Mouse (Mus musculus): ENCODE results near the gene Eml6.

The Eml6 gene

DNA sequence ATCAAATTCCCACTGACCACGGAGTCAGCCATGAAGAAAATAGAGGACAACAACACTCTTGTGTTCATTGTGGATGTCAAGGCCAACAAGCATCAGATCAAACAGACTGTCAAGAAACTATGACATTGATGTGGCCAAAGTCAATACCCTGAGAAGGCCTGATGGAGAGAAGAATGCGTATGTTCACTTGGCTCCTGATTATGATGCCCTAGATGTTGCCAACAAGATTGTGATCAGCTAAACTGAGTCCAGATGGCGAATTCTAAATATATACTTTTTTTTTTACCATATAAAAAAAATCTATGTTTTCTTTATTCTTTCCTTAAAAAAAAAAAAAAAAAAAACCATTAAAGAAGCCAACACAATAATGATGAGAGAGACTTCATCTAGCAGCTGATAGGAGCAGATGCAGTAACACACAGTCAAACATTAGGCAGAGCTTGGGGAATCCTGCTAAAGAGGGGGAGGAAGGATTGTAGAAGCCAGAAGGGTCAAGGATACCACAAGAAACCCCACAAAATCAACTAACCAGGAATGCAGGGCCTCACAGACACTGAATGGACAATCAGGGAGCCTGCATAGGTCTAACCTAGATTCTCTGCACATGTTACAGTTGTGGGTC is 185.1 kb downstream of the Eml6 start:
- peak; percentile 36 for DNase-seq (ENCODE audit: low read depth, low spot score)

DNA sequence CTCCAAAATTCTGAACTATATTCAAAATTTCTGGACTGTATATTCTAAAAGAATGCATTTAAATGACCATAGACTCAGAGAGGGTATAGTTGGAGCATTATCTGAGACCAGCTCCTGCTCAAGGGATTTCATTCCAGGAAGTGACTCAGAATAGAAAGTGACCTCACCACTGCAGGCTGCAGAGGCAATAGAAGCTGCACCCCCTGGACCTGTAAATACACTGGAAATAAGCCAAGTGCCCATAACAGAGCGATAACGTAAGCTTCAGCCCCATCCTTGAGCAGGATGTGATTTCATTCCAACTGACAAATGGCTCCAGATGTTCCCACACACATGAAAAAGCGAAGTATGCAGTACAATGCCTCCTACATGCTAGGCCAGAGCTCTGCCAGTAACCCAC is 186.1 kb downstream of the Eml6 start:
- peak; percentile 54 for DNase-seq (ENCODE audit: low read depth, low spot score)

DNA sequence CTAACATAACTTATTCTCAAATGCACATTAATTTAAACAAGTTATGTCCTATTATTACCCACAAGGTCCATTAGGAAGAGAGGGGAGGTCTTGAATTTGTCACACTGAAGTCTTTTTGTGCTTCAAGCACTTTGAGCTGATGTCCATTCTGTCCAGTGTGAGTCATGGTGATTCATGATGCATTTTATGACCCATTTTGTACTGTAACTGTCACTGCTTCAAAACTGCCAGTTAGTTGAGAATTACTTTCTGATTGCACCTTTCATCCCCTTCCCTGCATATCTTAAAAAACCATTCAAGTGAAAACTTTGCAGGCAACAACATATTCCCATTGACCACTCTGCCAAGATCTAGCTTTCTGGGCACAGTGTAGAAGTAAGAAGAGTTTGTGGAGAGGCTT is 188.8 kb downstream of the Eml6 start:
- DNase-seq (ENCODE audit: low read depth, low spot score), result no peak

DNA sequence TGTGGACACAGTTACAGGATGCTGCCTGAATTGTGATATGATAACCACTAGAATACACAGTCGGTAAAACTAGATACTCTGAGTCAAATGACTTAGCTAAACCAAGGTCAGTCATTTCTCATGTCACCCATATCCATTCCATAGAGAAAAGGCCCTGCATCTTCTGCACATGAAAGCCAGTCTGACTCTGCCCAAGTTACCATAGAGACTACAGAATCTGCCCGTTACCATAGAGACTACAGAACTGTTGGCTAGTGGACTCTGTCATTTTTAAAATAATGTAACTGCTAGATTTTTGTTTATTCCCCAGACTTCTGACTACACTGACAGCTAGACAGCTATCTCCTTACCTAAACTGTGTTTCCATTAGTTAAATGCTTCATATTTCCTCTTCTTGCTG is 198.1 kb downstream of the Eml6 start:
- peak; percentile 48 for DNase-seq (ENCODE audit: low read depth, low spot score)

DNA sequence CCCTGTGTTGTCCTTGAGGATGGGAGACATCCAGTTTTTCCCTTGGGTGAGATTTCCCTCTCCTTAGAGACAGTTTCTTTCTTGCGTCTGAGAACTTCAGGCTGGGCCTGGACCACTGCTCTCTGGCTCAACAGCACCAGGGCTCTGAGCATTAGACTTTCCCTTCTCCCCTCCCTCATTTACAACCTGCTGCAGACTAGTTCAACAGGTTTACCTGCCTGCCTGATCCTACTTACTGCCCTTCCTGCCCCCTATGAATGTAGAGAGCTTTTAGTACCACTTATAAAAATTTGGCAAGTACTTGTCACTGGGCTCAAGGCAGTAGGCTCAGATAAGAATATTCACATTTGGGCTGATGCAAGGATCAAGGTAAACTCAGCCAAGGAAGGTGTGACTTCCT is 199.8 kb downstream of the Eml6 start:
- no peak for DNase-seq (ENCODE audit: low read depth, low spot score)

DNA sequence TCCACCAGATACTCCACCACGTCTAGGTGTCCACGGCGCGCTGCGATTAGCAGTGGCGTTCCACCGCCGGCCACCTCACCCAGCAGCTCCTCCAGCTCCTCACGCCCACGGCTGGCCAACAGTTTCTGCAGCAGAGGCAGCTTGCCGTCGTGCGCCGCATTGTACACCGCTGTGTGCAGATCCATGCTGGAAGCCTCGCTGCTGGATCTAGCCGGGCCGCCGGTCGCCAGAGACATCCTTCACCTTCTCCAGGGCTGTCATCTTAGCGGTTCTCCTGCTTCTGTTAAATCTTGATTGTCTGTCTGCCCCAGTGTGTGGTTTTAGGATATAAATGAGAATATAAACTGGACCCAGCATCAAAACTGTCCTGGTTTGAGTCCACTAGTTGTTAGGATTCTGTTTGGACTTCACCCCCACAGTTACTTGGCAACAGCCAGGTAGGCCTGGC is 200.5 kb downstream of the Eml6 start, which contains the start of gene 4931440F15Rik:
Gene 4931440F15Rik (minus strand): TSS at position 398 of the 448 bp plus-strand sequence.
- DNase-seq (ENCODE audit: low read depth, low spot score), result peak; percentile 34

DNA sequence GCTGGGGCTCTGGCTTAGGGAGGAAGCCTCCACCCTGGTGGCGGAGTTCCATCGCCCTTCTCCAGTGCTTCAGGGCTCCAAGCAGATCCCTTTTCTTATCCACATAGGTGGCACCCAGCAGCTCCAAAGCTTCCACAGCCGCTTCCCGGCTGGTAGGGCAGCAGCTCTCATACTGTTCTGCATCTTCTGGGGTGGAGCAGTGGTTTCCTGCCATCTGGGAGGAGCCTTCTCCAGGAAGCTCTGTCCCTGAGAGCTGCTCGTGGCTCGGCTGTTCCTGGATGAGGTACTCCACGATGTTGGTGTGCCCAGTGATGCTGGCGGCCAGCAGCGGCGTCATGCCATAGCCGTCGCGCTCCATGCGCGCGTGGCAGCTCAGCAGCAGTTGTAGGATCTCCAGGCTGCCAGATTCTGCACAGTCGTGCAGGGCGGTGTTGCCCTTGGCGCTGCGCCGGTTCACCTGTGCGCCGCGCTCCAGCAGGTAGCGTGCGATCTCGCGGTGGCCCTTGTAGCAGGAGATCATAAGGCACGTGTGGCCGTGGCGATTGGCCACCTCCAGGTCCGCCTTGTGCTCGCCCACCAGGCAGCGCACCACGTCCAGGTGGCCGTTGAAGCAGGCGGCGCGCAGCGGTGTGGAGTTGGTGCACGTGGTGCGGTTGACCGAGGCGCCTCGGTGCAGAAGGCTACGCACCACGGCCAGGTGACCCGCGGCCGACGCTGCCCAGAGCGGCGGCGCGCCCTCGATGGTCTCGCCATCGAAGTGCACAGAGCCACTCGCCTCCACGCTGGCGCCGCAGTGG is 201.2 kb downstream of the Eml6 start:
- peak; percentile 56 for DNase-seq (ENCODE audit: low read depth, low spot score)

DNA sequence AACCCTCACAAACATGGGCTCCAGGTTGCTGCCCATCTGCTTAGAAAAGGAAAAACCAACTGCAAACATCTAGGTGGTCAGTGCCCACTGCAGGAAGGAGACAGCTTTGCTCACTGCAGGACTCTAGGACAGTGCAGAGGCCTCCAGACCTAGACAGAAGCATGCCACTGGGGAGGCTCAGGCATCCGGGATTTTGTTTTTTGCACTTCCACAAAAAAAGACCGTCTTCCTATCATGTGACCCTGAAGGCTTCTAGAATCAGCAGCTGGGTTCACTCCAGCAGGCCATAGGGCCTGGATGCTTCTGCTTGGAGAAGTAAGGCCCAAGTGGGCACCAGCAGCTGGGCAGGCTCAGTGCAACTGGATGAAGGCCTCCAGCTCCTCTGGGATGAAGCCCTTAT is 202.7 kb downstream of the Eml6 start:
- DNase-seq (ENCODE audit: low read depth, low spot score), result no peak

DNA sequence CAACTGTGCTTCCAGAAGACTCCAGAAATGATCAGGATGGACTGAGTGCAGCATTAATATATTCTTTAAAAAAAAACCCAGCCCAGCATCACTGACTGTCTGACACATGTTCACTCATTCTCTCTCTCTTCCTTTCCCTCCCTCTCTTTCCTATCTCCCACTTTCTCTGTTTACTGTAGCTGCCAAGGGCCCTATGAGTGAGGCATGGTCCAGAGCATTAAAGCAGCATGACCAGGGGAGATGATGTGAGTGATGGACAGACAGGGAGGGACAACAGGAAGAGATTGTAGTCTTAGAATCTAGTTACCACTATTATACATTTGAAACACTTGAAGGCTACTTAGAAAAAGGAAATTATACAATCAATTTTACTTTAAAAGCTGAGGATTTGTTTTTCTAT is 210.2 kb downstream of the Eml6 start:
- DNase-seq (ENCODE audit: low read depth, low spot score), result no peak

DNA sequence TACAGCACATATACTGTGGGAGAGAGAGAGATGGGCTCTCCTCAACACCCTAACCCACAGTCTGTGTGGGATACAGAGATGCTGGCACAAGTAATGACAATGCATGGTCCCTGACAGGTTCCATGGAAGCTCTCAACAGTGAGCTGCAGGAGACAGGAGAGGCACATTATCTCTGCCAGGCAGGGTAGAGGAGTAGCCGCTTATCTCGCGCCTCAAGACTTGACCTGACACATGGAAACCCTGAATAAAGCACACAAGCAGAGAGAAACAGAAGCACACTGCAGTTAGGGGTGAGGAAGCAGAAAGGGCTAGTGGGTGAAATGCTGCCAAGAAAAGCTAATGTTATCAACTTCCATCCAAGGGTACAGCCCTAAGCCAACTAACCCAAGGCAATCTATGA is 210.6 kb downstream of the Eml6 start:
- DNase-seq (ENCODE audit: low read depth, low spot score), result no peak

DNA sequence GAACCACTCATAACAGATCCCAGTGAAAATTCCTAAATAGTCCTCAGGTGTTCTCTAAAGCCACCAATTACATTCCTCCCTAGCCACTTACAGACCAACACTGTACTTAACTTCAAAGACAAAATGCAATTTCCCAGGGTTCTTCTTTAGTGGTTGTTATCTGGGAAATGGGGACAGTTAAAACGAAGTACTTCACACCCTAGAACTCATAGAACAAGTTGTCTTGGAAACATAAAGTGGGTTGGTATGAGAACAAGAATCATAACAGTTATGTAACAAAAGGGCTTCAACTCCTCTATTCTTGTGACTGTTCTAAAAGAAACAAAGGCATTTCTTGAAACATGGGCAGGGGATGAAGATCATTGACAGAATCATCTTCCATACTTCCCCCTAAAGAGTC is 212.6 kb downstream of the Eml6 start:
- DNase-seq (ENCODE audit: low read depth, low spot score), result peak; percentile 37

DNA sequence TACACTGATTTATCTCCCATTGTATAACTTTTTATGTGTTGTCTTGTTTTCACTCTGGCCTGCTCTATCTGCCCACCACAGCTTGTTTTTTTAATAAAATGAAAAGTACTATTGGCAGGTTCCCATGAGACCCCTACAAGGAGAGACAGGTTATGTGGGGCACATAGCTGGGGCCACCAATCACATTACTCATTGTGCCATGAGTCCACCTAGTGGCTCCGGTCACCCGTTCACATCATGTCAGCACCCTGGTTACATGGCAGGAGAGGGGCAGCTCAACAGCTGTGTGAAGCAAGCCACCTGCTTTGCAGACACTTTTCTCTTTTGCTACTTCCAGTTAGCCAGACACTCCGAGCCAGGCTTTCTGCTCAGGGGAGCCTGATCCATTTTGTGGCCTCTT is 213.4 kb downstream of the Eml6 start:
- DNase-seq (ENCODE audit: low read depth, low spot score), result no peak

DNA sequence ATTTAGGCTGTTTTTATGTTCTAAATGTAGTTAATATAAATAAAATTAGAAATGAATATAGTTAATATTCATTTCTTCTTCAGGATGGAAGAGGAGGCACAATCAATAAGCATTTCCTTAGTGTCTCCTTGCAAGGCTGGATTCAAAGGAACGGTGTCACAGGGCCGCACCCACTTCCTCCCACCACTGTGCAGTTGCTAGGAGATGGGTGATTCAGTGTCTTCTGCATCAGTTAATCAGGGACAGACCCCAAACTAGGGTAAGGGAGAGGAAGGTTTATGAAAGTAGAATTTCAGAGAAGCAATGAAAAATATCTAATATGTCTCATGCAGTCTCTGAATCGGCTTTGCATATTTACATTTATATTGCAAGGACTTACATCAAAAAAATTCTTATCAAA is 215.5 kb downstream of the Eml6 start:
- peak; percentile 87 for DNase-seq (ENCODE audit: low read depth, low spot score)

DNA sequence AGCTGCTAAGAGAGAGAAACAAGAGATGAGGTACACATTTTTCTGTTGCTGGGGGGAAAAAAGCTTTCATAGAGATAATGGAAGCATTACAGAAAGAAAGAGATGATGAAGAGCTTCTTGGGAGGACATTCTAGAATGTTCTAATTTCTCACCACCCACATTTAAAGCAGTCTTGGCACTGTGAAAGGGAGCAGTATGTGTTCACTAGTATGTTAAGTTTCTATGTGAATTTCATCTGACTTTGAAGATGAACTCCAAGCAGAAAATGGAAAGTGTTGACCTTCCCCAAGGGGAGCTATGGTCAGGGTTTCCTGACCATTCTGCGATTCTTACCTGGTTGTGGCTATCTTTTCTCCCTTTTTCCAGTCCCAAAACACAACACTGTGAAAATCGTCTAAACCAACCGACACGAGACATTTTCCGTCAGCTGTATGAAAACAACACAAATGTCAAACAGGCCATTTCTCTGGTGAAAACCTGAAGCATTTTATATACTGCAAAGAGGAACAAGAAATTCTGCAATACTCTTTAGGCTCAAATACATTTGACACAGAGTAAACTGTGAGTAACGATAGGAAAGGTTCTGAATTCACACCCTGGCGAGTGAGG is 216.7 kb downstream of the Eml6 start:
- no peak for DNase-seq (ENCODE audit: low read depth, low spot score)

DNA sequence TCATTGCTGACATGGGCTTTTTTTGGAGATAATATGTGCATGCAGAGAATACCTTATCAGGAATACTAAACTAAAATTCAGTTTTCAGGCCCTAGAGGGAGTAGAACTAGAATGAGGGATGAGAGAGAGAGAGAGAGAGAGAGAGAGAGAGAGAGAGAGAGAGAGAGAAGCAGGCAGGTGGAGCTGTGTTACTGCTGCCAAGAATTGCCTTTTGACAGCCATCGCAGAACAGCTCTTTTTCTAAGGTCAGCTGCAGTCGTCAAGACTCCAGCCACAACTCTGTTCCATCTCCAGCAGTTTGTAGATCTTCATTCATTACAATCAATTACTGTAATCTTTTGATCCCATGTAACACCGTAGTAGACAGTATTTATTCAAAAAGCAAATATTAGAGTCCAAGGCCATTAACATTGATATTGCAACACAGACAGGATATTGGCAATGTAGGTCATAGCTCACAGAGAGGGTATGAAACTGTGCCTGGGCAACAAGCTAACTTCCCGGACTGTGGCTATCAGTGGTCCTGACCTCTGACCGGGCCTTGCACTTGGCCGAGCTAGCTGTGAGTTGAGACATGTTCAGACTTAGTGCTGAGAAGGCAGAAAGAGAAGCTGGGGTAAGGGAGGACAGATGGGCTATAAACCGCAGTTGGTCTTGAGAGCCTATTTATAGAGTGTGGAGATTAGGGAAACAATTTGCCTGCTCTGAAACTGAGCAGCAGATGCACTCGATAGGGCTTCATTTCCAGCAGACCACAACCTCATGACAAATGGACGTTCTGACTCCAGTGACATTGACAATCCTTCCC is 217.5 kb downstream of the Eml6 start:
- DNase-seq (ENCODE audit: low read depth, low spot score), result peak; percentile 92

DNA sequence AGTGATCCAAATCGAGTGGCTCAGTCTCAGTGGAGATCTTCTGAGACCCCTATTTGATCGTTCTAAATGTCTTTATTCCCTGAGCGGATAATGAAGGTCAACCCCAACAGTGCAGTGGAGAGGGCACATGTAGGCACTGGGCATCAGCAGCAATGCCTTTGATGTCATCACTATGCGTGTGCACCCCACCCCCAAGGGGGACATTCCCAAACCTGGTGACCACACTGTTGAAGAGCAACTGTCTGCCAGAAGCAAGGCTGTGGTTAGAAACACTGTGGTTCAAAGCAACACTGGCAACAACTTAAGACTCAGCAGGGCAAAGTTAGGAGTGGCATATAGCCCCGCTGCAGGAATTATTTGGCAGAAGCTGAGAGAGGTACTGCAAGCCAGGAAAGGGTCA is 218.5 kb downstream of the Eml6 start:
- DNase-seq (ENCODE audit: low read depth, low spot score), result no peak

DNA sequence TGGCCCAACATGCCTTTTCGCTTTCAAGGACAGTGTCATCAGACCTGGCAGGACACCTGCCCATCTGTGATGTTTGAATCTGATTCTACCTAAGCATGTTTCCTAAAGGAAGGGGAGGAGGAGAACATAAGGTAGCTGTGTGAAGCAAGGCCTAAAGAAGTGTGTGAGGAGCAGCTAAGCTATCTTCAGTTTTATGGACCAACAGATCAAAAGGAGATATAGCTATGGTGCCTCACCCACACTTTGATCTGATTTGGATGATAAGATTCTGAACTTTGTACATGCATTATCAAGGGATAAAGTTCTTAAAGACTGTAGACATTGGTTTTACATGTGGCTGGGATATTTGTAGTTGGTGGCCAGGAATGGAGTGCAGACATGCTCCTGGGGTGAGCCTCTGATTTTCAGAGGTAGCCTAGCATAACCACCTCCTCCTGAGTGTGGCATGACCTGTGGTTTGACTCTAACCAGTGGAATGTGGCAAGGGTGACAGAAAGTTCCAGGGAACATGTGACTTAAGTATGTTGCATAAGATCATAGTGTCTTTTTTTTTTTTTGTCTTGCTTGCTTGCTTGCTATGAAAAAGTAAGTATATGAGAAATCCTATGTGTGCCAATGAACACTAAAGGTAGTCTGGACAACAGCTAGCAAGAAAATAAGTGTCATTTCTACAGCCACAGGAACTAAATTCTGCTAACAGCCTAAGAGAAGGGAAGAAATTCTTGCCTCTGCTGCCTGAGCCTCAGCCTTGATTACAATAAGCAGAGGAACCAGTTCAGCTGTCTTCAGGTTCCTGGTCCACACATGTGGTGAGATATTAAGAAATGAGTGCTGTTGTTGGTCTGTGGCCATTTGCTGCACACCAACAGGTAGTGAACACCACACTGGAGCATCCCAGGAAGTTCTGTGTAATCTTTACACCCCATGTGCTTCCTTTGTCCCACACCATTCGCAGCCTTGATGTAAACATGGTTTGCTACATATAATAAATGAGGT is 224.1 kb downstream of the Eml6 start:
- DNase-seq (ENCODE audit: low read depth, low spot score), result no peak

DNA sequence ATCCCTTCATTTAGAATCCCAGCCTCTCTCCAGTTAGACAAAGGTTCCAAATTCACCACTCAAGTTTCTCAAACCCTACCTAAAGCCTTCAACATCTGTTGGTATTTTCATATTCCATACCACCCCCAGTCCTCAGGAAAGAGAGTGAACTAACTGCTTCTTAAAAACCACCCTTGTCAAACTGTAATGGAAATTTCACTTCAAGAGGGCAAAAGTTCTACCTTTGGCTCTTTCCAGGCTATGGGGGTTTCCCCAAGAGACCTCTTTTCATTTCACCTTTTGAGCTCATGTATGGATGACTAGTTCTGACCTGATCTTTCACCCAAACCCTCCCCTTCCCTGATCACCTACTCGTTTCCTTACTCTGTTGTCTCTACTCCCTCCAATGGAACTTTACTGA is 226.0 kb downstream of the Eml6 start:
- DNase-seq (ENCODE audit: low read depth, low spot score), result no peak

DNA sequence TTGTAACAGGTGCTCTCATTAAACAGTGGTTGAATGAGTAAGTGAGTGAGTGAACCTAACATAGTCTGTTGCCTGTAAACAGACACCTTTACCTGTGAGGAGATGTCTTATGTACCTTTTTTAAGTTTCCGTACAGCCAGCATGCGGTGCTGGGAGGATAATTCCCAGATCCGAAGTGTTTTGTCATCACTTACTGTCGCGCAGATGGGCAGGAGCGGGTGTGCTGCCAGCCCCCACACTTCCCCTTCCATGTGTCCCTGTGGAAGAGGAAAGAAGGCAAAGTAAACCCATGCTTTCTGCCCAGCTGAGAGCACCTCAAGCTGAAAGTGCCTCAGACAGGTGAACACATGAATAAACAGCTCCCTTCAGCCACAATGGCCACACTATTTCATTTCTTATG is 230.7 kb downstream of the Eml6 start:
- DNase-seq (ENCODE audit: low read depth, low spot score), result peak; percentile 82

DNA sequence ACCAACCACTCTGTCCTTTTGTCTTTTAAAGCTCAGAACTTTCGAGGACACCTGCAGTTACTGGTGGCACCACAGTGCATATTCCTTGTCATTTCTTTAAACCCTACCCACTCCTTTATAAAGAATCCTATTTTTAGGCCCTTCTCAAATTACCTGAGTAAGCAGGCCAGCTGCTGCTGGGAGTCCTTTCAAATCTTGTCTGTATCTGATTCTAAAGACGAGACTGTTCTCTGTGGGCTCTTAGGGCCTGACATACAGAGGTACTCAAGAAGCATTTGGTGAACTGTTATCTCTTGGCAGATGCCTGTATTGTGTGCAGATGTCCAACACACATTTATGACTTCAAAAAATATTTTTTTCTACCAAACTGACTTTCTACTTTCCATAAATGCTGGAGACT is 231.4 kb downstream of the Eml6 start:
- DNase-seq (ENCODE audit: low read depth, low spot score), result peak; percentile 66

DNA sequence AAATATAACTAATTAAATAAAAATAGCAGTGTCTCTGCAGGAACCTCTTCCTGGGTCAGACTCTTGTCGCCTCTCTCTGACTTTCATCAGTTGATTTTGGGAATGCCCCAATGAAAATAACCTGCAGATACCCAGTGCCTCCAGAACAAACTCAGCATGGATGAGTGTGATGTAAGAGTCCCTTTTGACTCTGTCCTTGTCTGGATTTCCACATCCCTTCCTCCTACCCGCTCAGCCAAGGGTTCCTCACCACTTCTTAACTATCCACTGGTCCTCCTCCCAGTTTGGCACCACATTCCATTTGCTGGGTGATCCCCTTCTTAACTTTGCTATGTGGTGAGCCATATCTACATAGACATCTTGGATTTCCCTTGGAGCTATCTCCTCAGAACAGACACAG is 235.0 kb downstream of the Eml6 start:
- DNase-seq (ENCODE audit: low read depth, low spot score), result no peak
